Mouse (Mus musculus) ES-E14 (cell line): ENCODE data around the gene Angptl4.

Source experiments
- CHD2 ChIP-seq: IDR thresholded peaks from 2 replicates; pipeline ENCODE4 v1.6.1; 2014; ENCODE audit warnings: mild to moderate bottlenecking, low read depth, low read length, inconsistent platforms
- MAFK ChIP-seq: IDR thresholded peaks from 2 replicates; pipeline ENCODE4 v1.6.1; 2014; ENCODE audit warnings: mild to moderate bottlenecking, low read depth, low read length, inconsistent platforms; ENCODE audit not compliant: insufficient read depth
- ZNF384 ChIP-seq: IDR thresholded peaks from 2 replicates; pipeline ENCODE4 v1.6.1; 2012; ENCODE audit warnings: low read depth, low read length, inconsistent platforms

DNA sequence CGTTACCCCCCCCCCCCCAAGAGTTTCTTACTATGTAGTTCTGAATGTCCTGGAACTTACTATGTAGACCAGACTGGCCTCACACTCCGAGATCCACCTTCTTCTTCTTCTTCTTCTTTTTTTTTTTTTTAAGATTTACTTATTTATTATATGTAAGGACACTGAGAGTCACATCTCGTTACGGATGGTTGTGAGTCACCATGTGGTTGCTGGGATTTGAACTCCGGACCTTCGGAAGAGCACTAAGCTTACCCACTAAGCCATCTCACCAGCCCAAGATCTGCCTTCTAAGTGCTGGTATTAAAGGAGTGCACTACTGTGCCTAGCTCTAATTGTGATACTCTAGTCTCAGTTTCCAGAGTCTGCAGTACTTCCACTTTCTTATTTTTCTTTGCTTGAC, 33.8 kb upstream of the Angptl4 start:
- TF ChIP-seq CHD2 (no peak), ZNF384 (no peak), MAFK (no peak)
